Mouse (Mus musculus): ENCODE results near the gene Rps6ka3. TPM values are rescaled to one million over a fixed set of nuclear protein-coding genes. Genes with fewer than 3 reads are reported as not detected.

The Rps6ka3 gene
- total RNA-seq, 2 experiments from 2014 or later = 26.8 to 29.2 TPM

- no peak for DNase-seq (ENCODE audit: extremely low spot score in 1 of 2, low spot score in 1 of 2)
Observed at GRCm38 (mm10) chrX:159315293-159315692, 105.2 kb downstream of the Rps6ka3 start.

- DNase-seq (ENCODE audit: extremely low spot score in 1 of 2, low spot score in 1 of 2) = peak; percentile 36 to 76
Observed at GRCm38 (mm10) chrX:159321342-159321741, 111.2 kb downstream of the Rps6ka3 start.

GRCm38 (mm10) chrX:159364506-159364905 lies 154.4 kb downstream of the Rps6ka3 start:
- no peak for DNase-seq (ENCODE audit: extremely low spot score in 1 of 2, low spot score in 1 of 2)

- DNase-seq (ENCODE audit: extremely low spot score in 1 of 2, low spot score in 1 of 2) = peak; percentile 29 to 37
Observed at GRCm38 (mm10) chrX:159371831-159372752, 162.0 kb downstream of the Rps6ka3 start, which contains the start of gene Eif1ax. Eif1ax (plus strand) TSS chrX:159372178.

- no peak for DNase-seq (ENCODE audit: extremely low spot score in 1 of 2, low spot score in 1 of 2)
Observed at GRCm38 (mm10) chrX:159372753-159373144, 162.6 kb downstream of the Rps6ka3 start.

- no peak for DNase-seq (ENCODE audit: extremely low spot score in 1 of 2, low spot score in 1 of 2)
Observed at GRCm38 (mm10) chrX:159387105-159387504, 177.0 kb downstream of the Rps6ka3 start.

- no peak for DNase-seq (ENCODE audit: extremely low spot score in 1 of 2, low spot score in 1 of 2)
Observed at GRCm38 (mm10) chrX:159388953-159389352, 178.8 kb downstream of the Rps6ka3 start.

GRCm38 (mm10) chrX:159390347-159390962 lies 180.3 kb downstream of the Rps6ka3 start:
- DNase-seq (ENCODE audit: extremely low spot score in 1 of 2, low spot score in 1 of 2) = no peak

- no peak for DNase-seq (ENCODE audit: extremely low spot score in 1 of 2, low spot score in 1 of 2)
Observed at GRCm38 (mm10) chrX:159391239-159391638, 181.1 kb downstream of the Rps6ka3 start.

GRCm38 (mm10) chrX:159409253-159409652 lies 199.1 kb downstream of the Rps6ka3 start:
- peak in 1 of 2 experiments; percentile 6 for DNase-seq (ENCODE audit: extremely low spot score in 1 of 2, low spot score in 1 of 2)

- peak; percentile 22 to 28 for DNase-seq (ENCODE audit: extremely low spot score in 1 of 2, low spot score in 1 of 2)
Observed at GRCm38 (mm10) chrX:159414130-159414828, 204.2 kb downstream of the Rps6ka3 start, which contains the start of gene Map7d2. Map7d2 (plus strand) TSS chrX:159414572.

- peak; percentile 8 to 14 for DNase-seq (ENCODE audit: extremely low spot score in 1 of 2, low spot score in 1 of 2)
Observed at GRCm38 (mm10) chrX:159414829-159415673, 204.9 kb downstream of the Rps6ka3 start.

Other genes starting within 250 kb of the Rps6ka3 start
- gene Eif1ax, start 161.9 kb downstream of the Rps6ka3 start, total RNA-seq (2021) = 100 to 1,000 TPM; 124 to 136 TPM
- 10 to 100 TPM; 83.7 to 98.2 TPM for gene Map7d2, start 204.3 kb downstream of the Rps6ka3 start, total RNA-seq (2021)